Mouse (Mus musculus) regulatory T cell (primary cell): ENCODE data around the gene Tyr.
"Not testable (repeated sequence)": the region's sequence is repeated elsewhere in the genome, so short reads cannot be mapped to it uniquely, and the experiment has no call there.

Experiments used
- in situ Hi-C: fragments of 300-600 bp; cut with MboI, MseI; formaldehyde crosslinking; loops from one replicate; pipeline ENCODE4 v1.15.1; 2025; ENCODE audit warnings: high pct_unique_total_duplicates

The Tyr gene

DNA sequence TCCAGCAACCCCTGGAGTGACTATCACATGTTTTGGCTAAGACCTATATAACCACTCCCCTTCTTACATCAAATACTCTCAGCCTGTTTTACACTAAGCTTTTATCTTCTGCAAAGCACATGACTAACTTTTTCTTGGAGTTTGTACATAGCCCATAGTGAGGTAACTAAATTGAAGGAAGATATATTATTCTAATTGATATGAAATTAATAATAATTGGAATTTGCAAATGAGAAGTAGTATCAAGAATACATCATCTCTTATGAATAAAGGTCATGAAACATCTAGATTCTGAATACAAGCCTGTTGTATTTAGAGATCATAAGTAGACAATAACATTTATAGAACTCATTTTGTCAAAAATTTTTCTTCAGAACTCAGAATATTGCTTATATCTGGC lies at the start of gene Tyr:
Gene Tyr, minus strand, starts transcription at position 101 of the 400 bp plus-strand sequence.
- in situ Hi-C loops: no loop called here

DNA sequence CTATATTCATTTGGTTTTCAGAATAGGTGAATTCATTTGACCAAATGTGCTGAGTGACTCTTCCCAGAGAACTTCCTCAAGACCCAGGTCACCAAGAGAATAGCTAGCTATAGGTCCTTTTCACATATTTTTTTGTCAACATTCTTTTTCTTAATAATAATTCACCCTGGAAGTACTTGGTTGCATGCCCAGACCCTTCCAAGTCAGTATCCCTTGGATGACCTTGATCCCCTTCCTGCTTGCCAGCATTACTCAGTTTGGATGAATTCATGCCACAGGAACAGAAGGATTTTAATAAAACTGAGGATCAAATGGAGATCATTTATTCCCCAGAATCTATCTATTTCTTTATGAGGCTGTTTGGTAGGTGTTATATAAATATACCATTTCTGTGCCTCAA lies 45.7 kb upstream of the Tyr start:
- in situ Hi-C loops: no loop called here

DNA sequence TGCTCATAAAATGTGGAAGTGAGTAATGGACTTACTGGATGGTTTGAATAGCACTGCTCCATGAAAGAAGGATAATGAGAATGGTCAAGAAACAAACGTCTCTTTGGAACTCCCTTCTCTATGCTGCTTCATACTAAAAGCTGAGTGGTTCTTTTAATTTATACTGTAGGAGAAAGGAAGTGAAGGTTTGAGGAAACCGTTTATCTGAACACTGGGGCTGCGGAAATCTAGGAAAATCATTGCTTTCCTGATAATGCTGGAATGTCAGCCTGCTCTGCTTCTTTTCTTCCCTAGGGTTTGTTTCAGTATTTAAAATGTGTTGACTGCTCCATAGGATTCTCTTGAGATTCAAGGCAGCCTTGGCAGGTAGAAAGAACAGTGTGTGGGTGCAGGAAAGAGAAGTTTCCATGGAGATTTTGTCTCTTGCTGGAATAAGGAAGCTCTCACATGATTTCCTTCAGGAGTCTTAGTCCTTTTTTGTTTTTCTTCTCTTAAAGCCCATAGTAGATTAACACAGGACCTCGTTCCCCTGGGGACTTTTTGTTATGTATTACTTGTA lies 891 bp upstream of the Tyr start:
- in situ Hi-C loops: no loop called here

DNA sequence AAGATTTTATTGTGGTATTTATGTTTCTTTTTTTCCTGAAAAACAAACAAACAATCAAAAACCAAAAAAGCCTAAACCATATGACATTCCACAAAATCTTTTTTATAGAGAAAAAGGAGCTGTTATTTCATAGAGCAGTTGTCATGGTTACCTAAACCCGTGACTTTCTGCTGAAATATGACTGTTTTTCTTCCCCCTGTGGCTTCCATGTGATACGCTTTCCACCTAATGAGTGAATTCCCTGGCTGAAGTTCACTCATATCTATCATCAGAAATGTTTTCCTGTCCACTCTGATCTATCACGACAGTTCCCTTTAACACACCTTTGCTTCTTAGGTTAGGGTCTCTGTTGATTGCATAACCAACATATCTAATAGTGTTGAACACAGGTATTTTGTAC lies 5.3 kb downstream of the Tyr start:
- in situ Hi-C loops: no loop called here

DNA sequence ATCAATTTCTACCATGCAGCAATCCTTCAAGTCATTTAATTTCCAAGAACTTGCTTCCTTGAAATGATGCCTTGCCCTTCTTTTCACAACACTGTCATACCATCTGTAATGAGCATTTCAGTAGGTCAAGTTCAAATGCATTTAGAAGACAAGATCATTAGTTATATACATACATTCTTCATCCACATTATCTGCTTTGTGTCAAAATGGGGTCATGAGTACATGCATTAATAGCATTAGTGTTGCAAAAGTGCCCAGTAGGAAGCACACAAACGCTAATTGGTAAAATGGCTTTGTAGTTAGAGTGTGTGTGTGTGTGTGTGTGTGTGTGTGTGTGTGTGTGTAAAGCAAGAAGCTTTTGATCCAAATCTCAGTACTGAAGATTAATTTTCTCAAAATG lies 80.0 kb downstream of the Tyr start:
- in situ Hi-C loops: no loop called here

DNA sequence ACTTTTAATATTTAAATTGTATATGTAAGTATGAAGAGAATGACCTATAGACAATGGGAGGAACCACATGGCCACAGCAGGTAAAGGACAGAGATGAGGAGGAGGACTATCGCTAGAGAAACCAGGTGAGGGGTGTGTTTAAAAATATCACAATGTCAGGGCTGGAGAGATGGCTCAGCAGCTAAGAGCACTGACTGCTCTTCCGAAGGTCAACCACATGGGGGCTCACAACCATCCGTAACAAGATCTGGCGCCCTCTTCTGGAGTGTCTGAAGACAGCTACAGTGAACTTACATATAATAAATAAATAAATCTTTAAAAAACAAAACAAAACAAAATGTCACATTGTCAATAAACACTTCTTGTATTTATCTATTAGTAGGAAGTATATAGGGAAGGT lies 81.9 kb downstream of the Tyr start:
- in situ Hi-C loops: not testable (repeated sequence)

DNA sequence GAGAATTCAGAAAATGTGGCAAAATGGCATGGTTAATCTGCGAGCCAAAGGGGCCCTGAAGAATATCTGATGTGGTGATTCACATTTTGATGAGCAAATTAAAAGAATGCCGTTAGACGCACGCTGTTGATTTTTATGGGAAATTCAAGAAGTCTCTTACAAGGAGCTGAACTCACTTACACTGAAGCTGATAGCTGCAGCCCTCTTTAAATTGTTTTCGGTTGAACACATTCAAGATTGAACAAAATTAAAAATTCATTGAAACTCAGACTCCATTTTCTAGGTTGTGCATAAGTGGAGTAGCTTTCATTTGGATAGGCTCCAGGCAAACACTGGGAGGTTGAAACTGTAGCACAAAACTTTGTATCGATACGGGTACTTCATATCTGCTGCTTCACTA lies 96.3 kb downstream of the Tyr start:
- in situ Hi-C loops: no loop called here

DNA sequence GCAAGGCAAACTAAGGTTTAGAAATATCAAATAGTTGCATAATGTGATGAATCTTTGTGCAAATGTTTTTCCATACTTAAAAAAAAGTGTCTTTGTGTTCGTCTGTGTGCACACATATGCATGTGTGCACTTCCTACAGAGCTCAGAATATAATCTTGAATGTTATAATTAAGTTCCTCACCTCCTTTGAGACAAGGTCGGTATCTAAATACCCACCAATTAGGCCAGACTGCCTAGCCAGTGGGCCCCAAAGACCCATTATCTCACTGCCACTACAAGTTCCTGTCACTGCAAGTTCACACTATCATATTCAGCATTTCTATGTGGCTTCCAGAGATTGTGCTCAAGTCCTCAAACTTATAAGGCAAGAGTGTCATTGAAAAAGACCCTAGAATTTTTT lies 118.4 kb downstream of the Tyr start:
- in situ Hi-C loops: no loop called here
